Mouse (Mus musculus): Measurements from ENCODE around the gene Vmn1r198. TPM values are rescaled to one million over a fixed set of nuclear protein-coding genes. Genes with fewer than 3 reads are reported as not detected.
"Not testable (repeated sequence)": the region's sequence is repeated elsewhere in the genome, so short reads cannot be mapped to it uniquely, and the experiment has no call there.

Gene Vmn1r198
- total and polyA plus RNA-seq, 2 experiments from 2014 or later: not detected

DNA sequence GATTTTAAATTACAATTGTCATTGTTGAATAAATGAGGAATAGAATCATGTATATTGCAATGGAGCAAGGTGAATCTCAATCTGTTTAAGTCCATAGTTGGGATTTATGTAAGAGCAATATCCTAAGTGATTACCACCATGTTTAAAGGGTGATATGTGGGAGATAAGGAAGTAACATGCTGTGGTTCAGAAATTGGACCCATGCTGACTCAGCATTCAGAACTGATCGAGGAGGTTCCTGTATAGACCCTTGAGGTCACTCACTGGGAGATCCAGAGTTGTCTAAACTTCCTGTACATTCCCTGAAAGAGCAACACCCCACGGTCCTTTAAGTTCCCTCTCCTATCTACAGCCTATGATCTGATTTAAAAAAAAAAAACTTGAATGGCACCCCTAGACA is 16.9 kb upstream of the Vmn1r198 start:
- no peak for ATAC-seq (ENCODE audit: low FRiP score)
- H3K36me3 ChIP-seq (ENCODE audit: insufficient read depth, low read length): no peaks in the 10 kb centered on the region
- DNase-seq (ENCODE audit: low spot score): no peak
- TF ChIP-seq CTCF (IDR thresholded peaks at IDR 0.05): no peak
- H3K4me1 ChIP-seq (ENCODE audit: insufficient read depth, low read length): no peaks in the 10 kb centered on the region
- H3K27ac ChIP-seq (ENCODE audit: low read depth, low read length): no peak overlapping the region
- H3K4me2 ChIP-seq (ENCODE audit: low read depth, low read length, poor library complexity, severe bottlenecking): no peak overlapping the region
- H3K9ac ChIP-seq (replicated peaks; ENCODE audit: low read length, poor library complexity, severe bottlenecking): no peak overlapping the region
- no peaks in the 10 kb centered on the region for H3K27me3 ChIP-seq (ENCODE audit: insufficient read depth, low read length)
- no peak overlapping the region for H3K4me3 ChIP-seq (ENCODE audit: low read depth, low read length)
- 73% methylated on average over 2 of the region's 2 CpGs for WGBS
- no peaks in the 10 kb centered on the region for H3K9me3 ChIP-seq (ENCODE audit: low read length)

DNA sequence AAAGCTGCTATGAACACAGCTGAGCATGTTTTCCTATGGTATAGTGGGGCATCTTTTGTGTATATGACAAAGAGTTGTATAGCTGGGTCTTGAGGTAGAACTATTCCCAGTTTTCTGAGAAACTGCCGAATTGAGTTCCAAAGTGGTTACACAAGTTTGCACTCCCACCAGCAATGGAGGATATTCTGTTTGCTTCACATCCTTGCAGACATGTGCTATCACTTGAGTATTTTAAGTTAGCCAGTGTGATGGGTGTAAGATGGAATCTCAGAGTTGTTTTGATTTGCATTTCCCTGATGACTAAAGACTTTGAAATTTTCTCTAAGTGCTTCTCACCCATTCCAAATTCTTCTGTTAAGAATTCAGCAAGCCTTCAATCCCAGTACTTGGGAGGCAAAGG is 14.6 kb upstream of the Vmn1r198 start:
- Histone ChIP-seq H3K4me2 (ENCODE audit: low read depth, low read length, poor library complexity, severe bottlenecking) (no peak overlapping the region), H3K9ac (replicated peaks; ENCODE audit: low read length, poor library complexity, severe bottlenecking) (no peak overlapping the region), H3K4me3 (ENCODE audit: low read depth, low read length) (no peak overlapping the region), H3K9me3 (ENCODE audit: low read length) (no peaks in the 10 kb centered on the region), H3K36me3 (ENCODE audit: insufficient read depth, low read length) (no peaks in the 10 kb centered on the region), H3K27ac (ENCODE audit: low read depth, low read length) (no peak overlapping the region), H3K27me3 (ENCODE audit: insufficient read depth, low read length) (no peaks in the 10 kb centered on the region), H3K4me1 (ENCODE audit: insufficient read depth, low read length) (no peaks in the 10 kb centered on the region)
- no peak for DNase-seq (ENCODE audit: low spot score)
- 90% methylated on average over 1 of the region's 1 CpGs for WGBS
- ATAC-seq (ENCODE audit: low FRiP score): no peak
- TF ChIP-seq CTCF (IDR thresholded peaks at IDR 0.05): no peak

DNA sequence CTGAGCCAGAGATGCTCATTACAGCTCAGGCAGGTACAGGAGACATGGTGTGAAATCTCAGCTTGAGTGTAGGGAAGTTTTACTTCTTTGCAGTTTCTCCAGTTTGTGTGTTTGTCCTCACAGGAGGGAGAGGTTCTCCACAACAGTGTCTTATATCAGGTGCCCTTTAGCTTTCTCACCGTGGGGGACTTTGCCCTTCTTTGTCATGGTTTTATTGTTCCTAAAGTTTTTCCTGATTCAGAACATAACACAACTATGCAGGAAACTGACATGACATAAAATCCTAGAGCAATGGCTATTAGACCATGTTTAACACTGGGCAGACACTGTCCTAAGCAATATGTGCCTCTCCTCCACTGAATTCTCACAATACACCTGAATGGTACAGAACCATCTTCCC is 649 bp downstream of the Vmn1r198 start:
- no peaks in the 10 kb centered on the region for H3K4me1 ChIP-seq (ENCODE audit: insufficient read depth, low read length)
- no peaks in the 10 kb centered on the region for H3K36me3 ChIP-seq (ENCODE audit: insufficient read depth, low read length)
- H3K27ac ChIP-seq (ENCODE audit: low read depth, low read length): no peak overlapping the region
- H3K4me3 ChIP-seq (ENCODE audit: low read depth, low read length): no peak overlapping the region
- no peak for ATAC-seq (ENCODE audit: low FRiP score)
- no peak for TF ChIP-seq CTCF (IDR thresholded peaks at IDR 0.05)
- H3K27me3 ChIP-seq (ENCODE audit: insufficient read depth, low read length): no peaks in the 10 kb centered on the region
- WGBS: 74% methylated on average over 1 of the region's 1 CpGs
- no peak overlapping the region for H3K4me2 ChIP-seq (ENCODE audit: low read depth, low read length, poor library complexity, severe bottlenecking)
- no peaks in the 10 kb centered on the region for H3K9me3 ChIP-seq (ENCODE audit: low read length)
- H3K9ac ChIP-seq (replicated peaks; ENCODE audit: low read length, poor library complexity, severe bottlenecking): no peak overlapping the region
- DNase-seq (ENCODE audit: low spot score): no peak

DNA sequence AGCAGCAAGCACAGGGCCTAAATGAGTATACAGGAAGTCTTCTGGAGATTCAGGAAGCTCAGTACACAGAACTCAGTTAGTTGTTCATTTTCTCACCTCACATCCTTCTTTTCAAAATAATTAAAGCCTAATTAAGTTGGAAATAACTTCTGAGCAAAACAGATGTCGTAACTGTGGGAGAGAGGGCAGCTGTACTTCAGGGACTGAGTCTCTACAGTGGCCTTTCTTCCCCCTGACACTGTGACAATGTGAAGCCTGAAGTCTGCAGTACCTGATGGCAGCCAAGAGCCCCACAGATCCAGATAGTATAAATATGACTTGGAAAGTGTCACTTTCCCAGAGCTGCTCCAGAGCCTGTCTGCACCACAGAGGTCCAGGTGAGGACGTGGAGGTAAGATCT is 29.4 kb downstream of the Vmn1r198 start, which contains the start of gene Vmn1r199:
TSS of gene Vmn1r199 (plus strand) at position 301 of the 400 bp plus-strand sequence.
- 85% methylated on average over 2 of the region's 2 CpGs for WGBS
- no peak for ATAC-seq (ENCODE audit: low FRiP score)
- no peak for TF ChIP-seq CTCF (IDR thresholded peaks at IDR 0.05)

DNA sequence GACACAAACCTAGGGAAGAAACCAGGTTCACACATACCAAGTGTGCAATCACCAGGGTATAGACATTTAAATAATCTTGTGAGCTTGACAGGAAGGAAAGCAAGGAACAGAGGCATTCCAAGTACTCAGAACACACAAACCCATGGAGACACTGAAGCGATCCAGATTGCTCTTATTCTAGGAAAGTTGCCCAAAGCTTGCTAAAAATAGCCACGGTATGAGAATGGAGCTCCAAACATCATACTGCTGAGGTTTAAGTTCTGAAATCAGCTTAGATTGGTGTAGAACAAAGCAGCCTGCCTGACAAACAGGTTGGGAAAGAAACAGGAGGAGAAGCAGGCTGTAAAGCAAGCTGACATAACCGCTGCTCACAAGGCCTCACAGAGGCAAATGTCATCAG is 31.0 kb downstream of the Vmn1r198 start:
- 68% methylated on average over 3 of the region's 3 CpGs for WGBS
- ATAC-seq (ENCODE audit: low FRiP score); H3K9me3 ChIP-seq (ENCODE audit: low read length): not testable (repeated sequence)

More for the DNA sequence above, 29.4 kb downstream of the Vmn1r198 start, which contains the start of gene Vmn1r199:
- no peak within 1 kb of the TSS for H3K27ac ChIP-seq (ENCODE audit: low read depth, low read length)
- no peaks in the 10 kb centered on the region for H3K36me3 ChIP-seq (ENCODE audit: insufficient read depth, low read length)
- no peak for DNase-seq (ENCODE audit: low spot score)
- H3K9ac ChIP-seq (replicated peaks; ENCODE audit: low read length, poor library complexity, severe bottlenecking): no peak within 1 kb of the TSS
- H3K4me1 ChIP-seq (ENCODE audit: insufficient read depth, low read length): no peaks in the 10 kb centered on the region
- H3K27me3 ChIP-seq (ENCODE audit: insufficient read depth, low read length): no peaks in the 10 kb centered on the region
- no peak within 1 kb of the TSS for H3K4me3 ChIP-seq (ENCODE audit: low read depth, low read length)
- H3K4me2 ChIP-seq (ENCODE audit: low read depth, low read length, poor library complexity, severe bottlenecking): no peak within 1 kb of the TSS
- no peaks in the 10 kb centered on the region for H3K9me3 ChIP-seq (ENCODE audit: low read length)

DNA sequence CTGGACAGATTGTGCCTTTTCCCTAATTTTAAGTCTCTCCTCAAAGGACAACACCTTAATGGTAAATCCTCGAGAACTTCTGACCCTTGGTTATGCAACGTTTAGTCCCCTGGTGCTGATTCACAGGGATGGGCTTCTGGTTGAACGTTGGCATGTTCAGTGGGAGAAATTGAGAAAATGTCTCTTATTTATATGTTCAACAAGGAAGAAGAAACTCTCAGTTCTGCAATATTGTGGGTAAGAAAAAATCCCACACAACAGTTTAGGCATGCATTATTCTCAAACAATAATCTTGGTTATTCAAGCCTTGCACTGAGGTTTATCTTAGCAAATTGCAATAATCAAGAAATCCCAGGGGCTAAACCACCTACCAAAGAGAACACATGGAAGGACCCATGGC is 33.2 kb downstream of the Vmn1r198 start:
- DNase-seq (ENCODE audit: low spot score) (no peak), ATAC-seq (ENCODE audit: low FRiP score) (no peak)
- Histone ChIP-seq H3K4me3 (ENCODE audit: low read depth, low read length) (no peak overlapping the region), H3K4me2 (ENCODE audit: low read depth, low read length, poor library complexity, severe bottlenecking) (no peak overlapping the region), H3K27ac (ENCODE audit: low read depth, low read length) (no peak overlapping the region), H3K36me3 (ENCODE audit: insufficient read depth, low read length) (no peaks in the 10 kb centered on the region), H3K27me3 (ENCODE audit: insufficient read depth, low read length) (no peaks in the 10 kb centered on the region), H3K9me3 (ENCODE audit: low read length) (no peaks in the 10 kb centered on the region), H3K9ac (replicated peaks; ENCODE audit: low read length, poor library complexity, severe bottlenecking) (no peak overlapping the region), H3K4me1 (ENCODE audit: insufficient read depth, low read length) (no peaks in the 10 kb centered on the region)
- 81% methylated on average over 3 of the region's 3 CpGs for WGBS
- TF ChIP-seq CTCF (IDR thresholded peaks at IDR 0.05): no peak

More for the DNA sequence above, 31.0 kb downstream of the Vmn1r198 start:
- not testable (repeated sequence) for H3K4me3 ChIP-seq (ENCODE audit: low read depth, low read length); H3K27me3 ChIP-seq (ENCODE audit: insufficient read depth, low read length); DNase-seq (ENCODE audit: low spot score); H3K9ac ChIP-seq (replicated peaks; ENCODE audit: low read length, poor library complexity, severe bottlenecking); H3K36me3 ChIP-seq (ENCODE audit: insufficient read depth, low read length); H3K4me1 ChIP-seq (ENCODE audit: insufficient read depth, low read length); H3K4me2 ChIP-seq (ENCODE audit: low read depth, low read length, poor library complexity, severe bottlenecking); H3K27ac ChIP-seq (ENCODE audit: low read depth, low read length)
